Mouse (Mus musculus) ES-E14 (cell line): ENCODE results near the gene Cd96.

ENCODE experiments used
- CHD2 ChIP-seq: IDR thresholded peaks from 2 replicates; pipeline ENCODE4 v1.6.1; 2014; ENCODE audit warnings: mild to moderate bottlenecking, low read depth, low read length, inconsistent platforms
- HCFC1 ChIP-seq: IDR thresholded peaks from 2 replicates; pipeline ENCODE4 v1.6.1; 2012; ENCODE audit warnings: low read length, inconsistent platforms, borderline replicate concordance; ENCODE audit not compliant: insufficient read depth
- MAFK ChIP-seq: IDR thresholded peaks from 2 replicates; pipeline ENCODE4 v1.6.1; 2014; ENCODE audit warnings: mild to moderate bottlenecking, low read depth, low read length, inconsistent platforms; ENCODE audit not compliant: insufficient read depth
- ZC3H11A ChIP-seq: IDR thresholded peaks from 2 replicates; pipeline ENCODE4 v1.6.1; 2012; ENCODE audit warnings: low read depth, mild to moderate bottlenecking, inconsistent platforms, low read length, borderline replicate concordance

GRCm38 (mm10) chr16:46020396-46020795, 99.7 kb downstream of the Cd96 start:
- TF ChIP-seq CHD2: no peak
- TF ChIP-seq ZC3H11A: no peak
- TF ChIP-seq HCFC1: no peak
- no peak for TF ChIP-seq MAFK
